Mouse (Mus musculus) spleen, postnatal 0 days (tissue): ENCODE measurements around the gene Tmem116. TPM values are rescaled to one million over a fixed set of nuclear protein-coding genes. Genes with fewer than 3 reads are reported as not detected.

Experiments
- polyA plus RNA-seq: library from polyadenylated mRNA; unstranded; fragments of >200 nt; fragmentation: Nextera tagmentation; extraction: Ambion mirVana; gene quantifications from 2 replicates; pipeline ENCODE4 v1.2.1, GENCODE M21; 2015

Tmem116 gene
- polyA plus RNA-seq = 1.4 and 2.0 TPM in 2 replicates

GRCm38 (mm10) chr5:121451644-121452025 is at the start of gene Tmem116:
Gene Tmem116, plus strand, starts transcription at chr5:121451893.

DNA sequence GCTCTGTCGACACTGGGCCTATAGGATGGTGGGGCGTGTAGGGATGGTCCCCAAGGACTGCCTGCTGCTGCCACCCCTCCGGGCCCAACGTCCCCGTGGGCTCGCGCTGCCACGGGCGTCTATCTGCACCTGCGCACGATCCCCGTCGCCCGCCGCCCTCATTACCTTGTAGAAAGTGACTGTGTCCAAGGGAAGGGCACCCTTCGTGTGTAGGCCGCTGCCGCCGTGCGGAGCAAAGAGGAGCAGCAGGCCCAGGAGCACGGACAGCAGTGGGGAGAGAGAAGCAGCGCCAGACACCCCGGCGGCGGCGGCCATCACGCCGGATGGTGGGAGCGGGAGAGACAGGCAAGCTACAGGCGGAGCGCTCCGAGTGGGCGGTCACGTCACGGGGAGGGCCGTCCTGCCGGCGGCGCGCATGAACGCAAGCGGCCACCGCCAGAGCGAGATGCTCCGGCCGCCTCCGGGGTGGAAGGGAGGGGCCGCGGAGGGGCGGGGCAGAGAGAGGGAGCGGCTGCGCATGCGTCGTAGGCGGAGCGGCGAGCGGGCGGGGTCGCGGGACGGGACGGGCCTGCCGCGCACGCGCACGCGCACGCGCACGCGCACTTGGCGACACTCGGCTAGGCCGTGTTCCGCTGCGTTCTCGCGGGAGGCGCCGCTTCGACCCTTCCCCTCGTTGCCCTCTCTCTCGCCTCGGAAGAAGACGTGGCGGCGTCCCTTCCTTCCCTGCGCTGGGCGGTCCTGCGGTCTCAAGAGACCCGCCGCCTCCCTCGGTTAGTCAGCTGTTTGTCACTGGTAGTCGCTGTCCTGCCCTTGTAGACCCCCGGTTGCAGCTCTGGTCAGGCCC is 555 bp downstream of the Tmem116 start, which contains the start of gene Erp29:
Gene Erp29, minus strand, starts transcription at position 481 of the 844 bp plus-strand sequence.

GRCm38 (mm10) chr5:121503231-121503630 is 51.5 kb downstream of the Tmem116 start, which contains the start of gene Adam1b:
Gene Adam1b, minus strand, starts transcription at chr5:121503435.

DNA sequence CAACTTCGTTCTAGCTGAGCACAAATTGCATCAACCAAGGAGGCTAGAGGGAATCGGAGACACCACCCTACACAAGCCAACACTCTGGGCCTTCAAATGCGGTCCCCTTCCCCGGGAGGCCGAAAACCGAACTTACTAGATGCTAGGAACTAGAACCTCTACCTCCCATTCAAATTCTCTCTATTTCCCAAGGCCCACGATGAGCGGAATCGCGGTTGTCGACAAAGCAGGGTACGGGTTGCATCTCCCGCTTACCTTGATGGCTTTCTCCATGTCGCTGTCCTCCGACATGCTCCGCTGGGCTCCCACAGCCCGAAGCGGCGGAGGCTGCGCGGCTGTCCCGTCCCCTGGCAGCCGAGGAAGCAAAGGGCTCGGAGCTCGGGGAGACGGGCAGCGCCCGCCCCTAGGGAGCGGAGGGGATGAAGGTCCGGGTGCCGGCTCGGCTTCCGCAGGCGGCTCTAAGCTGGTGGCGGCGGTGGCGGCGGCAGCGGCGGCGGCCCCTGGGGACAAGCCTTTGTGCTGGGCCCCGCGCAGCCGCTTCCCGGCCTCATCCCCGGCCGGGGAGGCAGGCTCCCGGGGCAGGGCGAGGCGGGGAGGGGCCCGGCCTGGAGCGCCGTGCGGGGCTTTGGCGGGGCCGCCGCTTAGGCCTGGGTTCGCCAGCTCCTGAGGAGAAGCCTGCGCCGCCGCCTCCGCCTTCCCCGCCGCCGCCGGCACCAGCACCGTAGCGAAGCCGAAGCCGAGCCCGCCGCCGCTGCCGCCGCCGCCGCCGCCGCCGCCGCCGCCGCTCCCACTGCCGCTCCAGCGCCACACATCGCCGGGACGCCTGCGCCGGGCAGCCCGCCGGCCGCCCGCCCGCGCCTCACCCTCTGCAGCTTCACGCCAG is 93.5 kb downstream of the Tmem116 start, which contains the start of the genes Adam1a and Gm42878:
Gene Adam1a, minus strand, starts transcription at position 573 of the 883 bp plus-strand sequence.
Gene Gm42878, minus strand, starts transcription at position 573 of the 883 bp plus-strand sequence.

DNA sequence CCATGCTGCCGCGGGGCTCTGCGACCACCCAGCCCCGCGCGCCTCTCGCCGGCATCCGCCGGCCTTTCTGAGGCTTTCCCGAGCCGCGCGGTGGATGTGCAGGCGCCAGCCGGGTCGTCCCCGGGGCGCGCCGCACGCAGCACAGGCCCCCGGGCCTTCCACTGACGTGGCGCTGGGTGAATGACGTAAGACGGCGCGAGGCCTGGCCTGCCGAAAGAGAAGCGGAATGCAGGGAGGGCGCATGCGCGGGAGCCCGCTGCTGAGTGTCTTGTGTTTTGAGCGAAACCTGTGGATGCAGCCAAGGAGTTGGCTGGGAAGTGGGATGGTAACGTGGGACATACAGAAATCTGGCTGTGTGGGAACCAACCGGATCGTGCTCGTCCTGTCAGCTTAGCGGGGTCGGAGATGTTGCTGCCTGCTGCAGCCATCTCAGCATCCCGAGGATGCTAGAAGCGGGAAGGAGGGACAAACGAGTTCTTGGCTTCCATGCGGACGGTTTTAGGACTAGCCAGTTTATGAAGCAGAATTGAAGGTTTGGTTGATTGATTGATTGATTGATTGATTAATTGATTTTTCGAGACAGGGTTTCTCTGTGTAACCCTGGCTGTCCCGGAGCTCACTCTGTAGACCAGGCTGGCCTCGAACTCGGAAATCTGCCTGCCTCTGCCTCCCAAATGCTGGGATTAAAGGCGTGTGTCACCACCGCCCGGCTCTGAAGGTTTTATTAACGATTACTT is 94.3 kb downstream of the Tmem116 start, which contains the start of gene Mapkapk5:
Gene Mapkapk5, minus strand, starts transcription at position 113 of the 737 bp plus-strand sequence.

Other genes starting within 250 kb of the Tmem116 start
- 589 and 626 TPM in 2 replicates for gene Rpl6, start 247.4 kb upstream of the Tmem116 start, polyA plus RNA-seq
- gene Hectd4, start 231.7 kb upstream of the Tmem116 start, polyA plus RNA-seq = 8.7 and 10.5 TPM in 2 replicates
- gene Trafd1, start 66.3 kb upstream of the Tmem116 start, polyA plus RNA-seq = 41.2 and 50.3 TPM in 2 replicates
- 20.0 and 20.2 TPM in 2 replicates for gene Naa25, start 54.0 kb upstream of the Tmem116 start, polyA plus RNA-seq
- gene Erp29, start 613 bp downstream of the Tmem116 start, polyA plus RNA-seq = 119 and 125 TPM in 2 replicates
- gene Adam1b, start 51.5 kb downstream of the Tmem116 start, polyA plus RNA-seq = not detected in 2 replicates
- 0.85 and 0.93 TPM in 2 replicates for gene Adam1a, start 93.6 kb downstream of the Tmem116 start, polyA plus RNA-seq
- gene Gm42878, start 93.6 kb downstream of the Tmem116 start, polyA plus RNA-seq = not detected in 2 replicates
- 31.2 and 33.3 TPM in 2 replicates for gene Mapkapk5, start 94.0 kb downstream of the Tmem116 start, polyA plus RNA-seq
- gene Aldh2, start 141.9 kb downstream of the Tmem116 start, polyA plus RNA-seq = 131 and 184 TPM in 2 replicates
- gene Acad12, start 167.0 kb downstream of the Tmem116 start, polyA plus RNA-seq = 1.2 and 1.7 TPM in 2 replicates
- 1.3 and 1.7 TPM in 2 replicates for gene Acad10, start 208.6 kb downstream of the Tmem116 start, polyA plus RNA-seq
- 28.0 and 28.3 TPM in 2 replicates for gene Brap, start 208.7 kb downstream of the Tmem116 start, polyA plus RNA-seq